Mouse (Mus musculus) ES-E14 (cell line): ENCODE measurements around the gene AC131692.1.

Source experiments
- CHD2 ChIP-seq: IDR thresholded peaks from 2 replicates; pipeline ENCODE4 v1.6.1; 2014; ENCODE audit warnings: mild to moderate bottlenecking, low read depth, low read length, inconsistent platforms
- HCFC1 ChIP-seq: IDR thresholded peaks from 2 replicates; pipeline ENCODE4 v1.6.1; 2012; ENCODE audit warnings: low read length, inconsistent platforms, borderline replicate concordance; ENCODE audit not compliant: insufficient read depth
- MAFK ChIP-seq: IDR thresholded peaks from 2 replicates; pipeline ENCODE4 v1.6.1; 2014; ENCODE audit warnings: mild to moderate bottlenecking, low read depth, low read length, inconsistent platforms; ENCODE audit not compliant: insufficient read depth
- ZC3H11A ChIP-seq: IDR thresholded peaks from 2 replicates; pipeline ENCODE4 v1.6.1; 2012; ENCODE audit warnings: low read depth, mild to moderate bottlenecking, inconsistent platforms, low read length, borderline replicate concordance
- ZNF384 ChIP-seq: IDR thresholded peaks from 2 replicates; pipeline ENCODE4 v1.6.1; 2012; ENCODE audit warnings: low read depth, low read length, inconsistent platforms

GRCm38 (mm10) chr19:6126789-6127580 is 32.8 kb downstream of the AC131692.1 start:
- TF ChIP-seq ZC3H11A: no peak
- TF ChIP-seq HCFC1: no peak
- no peak for TF ChIP-seq CHD2
- no peak for TF ChIP-seq MAFK
- no peak for TF ChIP-seq ZNF384
